Mouse (Mus musculus): ENCODE measurements around the gene Rccd1.

Rccd1 gene

DNA sequence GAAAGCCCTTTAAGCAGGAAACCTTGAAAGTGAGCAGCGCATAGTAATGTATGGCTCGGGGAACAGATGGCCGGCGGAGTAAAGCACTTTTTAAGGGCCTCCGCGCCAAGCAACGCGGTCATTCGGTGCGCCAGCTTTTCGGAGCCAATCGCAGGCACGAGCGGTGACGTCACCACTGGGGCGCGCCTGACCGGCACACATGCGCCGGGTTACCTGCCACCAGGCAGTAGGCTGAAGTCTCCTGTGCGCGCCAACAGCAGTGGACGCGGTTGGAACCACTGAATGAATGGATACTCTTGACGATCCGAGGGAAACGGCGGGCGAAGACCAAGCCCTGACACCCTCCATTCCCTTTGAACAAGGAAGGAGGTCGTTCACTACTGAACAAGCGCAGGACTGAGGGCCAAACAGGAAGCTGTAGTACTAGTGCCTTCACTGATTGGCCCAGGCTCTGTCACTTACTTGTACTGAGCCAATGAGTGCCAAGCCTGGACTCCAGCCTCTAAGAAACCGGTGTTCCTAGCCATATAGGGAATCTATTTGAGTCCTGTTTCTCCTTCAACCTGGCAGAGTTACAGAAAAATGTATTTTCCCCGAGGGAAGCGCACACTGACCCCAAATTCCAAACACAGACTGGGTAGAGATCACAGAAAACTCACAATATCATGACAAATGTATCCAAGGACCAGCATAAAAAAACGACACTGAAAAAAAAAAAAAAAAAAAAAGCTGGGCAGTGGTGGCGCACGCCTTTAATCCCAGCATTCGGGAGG is at the start of gene Rccd1:
Gene Rccd1, minus strand, starts transcription at position 412 of the 773 bp plus-strand sequence.
- peak; percentile 93 to 96 for DNase-seq

DNA sequence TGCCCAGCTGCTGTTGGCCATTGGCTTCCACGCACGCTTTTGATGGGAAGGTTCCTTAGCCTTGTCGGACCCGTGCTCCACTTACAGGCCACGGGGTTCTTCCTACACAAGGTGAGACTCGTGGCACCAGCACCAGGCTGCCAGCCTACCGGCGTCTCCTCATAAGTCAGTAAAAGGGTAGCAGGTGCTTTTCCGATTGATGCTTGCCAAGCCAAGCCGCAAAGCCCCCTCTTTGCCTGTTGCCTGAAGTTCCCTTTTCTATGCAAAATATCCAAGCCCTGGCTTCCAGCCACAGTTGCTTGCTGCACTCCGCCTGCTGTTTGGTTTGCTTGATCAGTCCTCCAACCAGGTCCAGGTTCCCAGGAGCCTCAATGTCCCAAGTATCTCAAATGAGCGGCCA is 49.6 kb upstream of the Rccd1 start:
- no peak for DNase-seq

DNA sequence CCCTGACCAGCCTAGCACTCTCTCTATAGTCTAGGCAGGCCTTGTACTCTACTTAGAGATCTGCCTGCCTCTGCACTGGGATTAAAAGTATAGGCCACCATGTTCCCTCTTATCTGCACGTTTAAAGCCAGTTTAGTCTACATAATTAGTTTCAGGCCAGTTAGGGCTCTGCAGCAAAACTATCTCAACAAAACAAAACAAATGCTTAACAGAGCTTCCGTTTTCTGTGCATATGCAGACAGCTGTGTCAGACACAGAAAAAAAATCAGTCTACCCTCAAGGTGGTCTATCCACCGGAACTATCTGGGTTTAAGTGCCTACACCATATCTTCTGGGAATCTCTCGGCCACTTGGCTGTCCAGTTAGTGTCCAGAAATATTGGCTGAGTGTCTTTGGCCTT is 49.1 kb upstream of the Rccd1 start:
- no peak for DNase-seq

DNA sequence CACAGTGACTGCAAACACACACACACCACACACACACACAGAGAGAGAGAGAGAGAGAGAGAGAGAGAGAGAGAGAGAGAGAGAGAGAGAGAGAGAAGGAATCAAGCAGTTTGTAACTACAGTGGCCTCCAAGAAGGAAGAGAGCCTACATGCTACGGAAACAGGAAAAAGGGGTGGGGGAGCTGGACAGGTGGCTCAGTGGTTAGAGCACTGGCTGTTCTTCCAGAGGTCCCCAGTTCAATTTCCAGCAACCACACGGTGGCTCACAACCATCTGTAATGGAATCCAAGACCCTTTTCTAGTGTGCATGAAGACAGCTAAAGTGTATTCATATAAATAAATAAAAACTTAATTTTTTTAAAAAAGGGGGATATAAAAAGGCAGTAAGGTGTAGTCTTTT is 48.4 kb upstream of the Rccd1 start:
- no peak for DNase-seq

DNA sequence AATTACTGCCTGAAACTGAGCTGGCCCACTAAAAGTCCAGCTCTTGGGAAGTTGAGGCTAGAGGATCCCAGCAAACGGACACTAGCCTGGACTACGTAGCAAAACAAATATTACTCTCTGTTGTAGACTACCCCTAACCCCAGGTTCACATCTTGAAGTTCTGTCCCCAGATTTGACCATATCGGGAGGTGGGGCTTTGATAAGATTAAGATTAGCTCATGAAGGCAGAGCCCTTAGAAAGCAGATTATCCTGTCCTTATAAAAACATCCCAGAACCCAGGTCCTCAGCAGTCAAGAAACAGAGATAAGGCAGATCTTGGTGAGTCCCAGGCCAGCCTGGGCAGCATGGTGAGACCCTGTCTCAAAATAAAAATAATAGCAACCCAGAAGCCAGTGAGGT is 47.9 kb upstream of the Rccd1 start:
- DNase-seq = no peak

- peak; percentile 52 to 59 for DNase-seq
Observed at GRCm38 (mm10) chr7:80371041-80371751, 46.9 kb upstream of the Rccd1 start, which contains the start of gene Man2a2. Gene Man2a2 (minus strand): TSS chr7:80371375.

DNA sequence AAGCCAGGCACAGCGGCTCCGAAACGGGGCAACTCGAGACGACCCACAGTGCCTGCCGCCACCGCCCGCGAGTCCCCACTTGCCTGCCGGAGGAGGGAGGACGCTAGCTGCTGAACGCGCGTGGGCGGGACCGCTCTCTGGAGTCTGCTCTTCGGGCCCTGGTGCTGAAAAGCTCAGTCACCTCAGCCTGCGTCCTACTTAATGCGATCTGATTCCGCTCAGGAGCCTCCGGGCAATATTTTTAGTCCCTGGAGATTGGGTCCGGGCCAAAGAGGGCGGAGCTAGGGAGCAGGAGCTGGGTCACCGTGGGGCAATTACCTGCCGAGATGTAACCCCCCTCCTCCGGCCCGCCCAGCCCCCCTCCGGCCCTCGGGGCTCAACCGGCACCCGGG is 46.4 kb upstream of the Rccd1 start:
- DNase-seq = peak; percentile 80 to 82

GRCm38 (mm10) chr7:80369967-80370431 is 45.7 kb upstream of the Rccd1 start:
- no peak for DNase-seq

DNA sequence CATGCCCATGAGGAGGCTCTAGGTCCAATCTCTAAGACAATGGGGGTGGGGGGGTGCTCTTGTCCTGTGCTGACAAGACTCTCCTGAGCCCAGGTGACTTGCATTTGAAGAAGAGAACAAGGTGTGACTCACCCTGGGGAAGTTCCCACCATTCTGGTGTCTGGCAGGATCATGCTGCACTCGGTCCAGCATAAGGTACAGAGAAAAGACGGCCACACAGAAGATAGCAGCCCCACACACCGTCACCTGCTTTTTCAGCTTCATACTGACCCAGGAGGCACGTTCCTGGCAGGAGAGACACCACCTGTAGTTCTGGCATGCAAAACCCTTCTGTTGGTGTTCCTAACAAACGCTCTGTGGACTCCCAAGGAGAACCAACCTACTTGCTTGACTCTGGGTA is 45.2 kb upstream of the Rccd1 start:
- DNase-seq = no peak

GRCm38 (mm10) chr7:80368635-80369421 is 44.6 kb upstream of the Rccd1 start:
- no peak for DNase-seq

GRCm38 (mm10) chr7:80368009-80368408 is 43.8 kb upstream of the Rccd1 start:
- DNase-seq = no peak

DNA sequence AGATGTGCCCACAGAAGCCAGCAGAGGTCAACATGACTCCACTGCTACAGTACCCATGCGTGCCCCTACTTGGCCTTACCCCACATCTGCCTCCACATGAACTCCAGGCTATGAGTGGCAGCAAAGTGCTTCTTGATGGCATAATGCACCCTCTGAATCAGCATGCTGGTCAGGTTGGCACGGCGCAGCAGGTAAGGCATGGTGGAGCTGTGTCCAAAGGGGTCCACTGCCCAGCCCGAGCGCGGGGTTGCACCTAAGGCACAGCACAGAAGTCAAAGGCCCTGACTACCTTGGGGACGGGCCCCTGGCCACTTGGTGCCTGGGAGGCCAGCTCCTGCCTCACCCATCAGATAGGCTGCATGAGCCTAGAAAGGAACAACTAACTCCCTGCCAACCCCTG is 43.0 kb upstream of the Rccd1 start:
- DNase-seq = no peak

- no peak for DNase-seq
Observed at GRCm38 (mm10) chr7:80365759-80366158, 41.5 kb upstream of the Rccd1 start.

GRCm38 (mm10) chr7:80360435-80360834 is 36.2 kb upstream of the Rccd1 start:
- DNase-seq = no peak

- no peak for DNase-seq
Observed at GRCm38 (mm10) chr7:80358039-80358438, 33.8 kb upstream of the Rccd1 start.

- no peak for DNase-seq
Observed at GRCm38 (mm10) chr7:80357156-80357555, 32.9 kb upstream of the Rccd1 start.

GRCm38 (mm10) chr7:80356351-80356750 is 32.1 kb upstream of the Rccd1 start:
- no peak for DNase-seq

GRCm38 (mm10) chr7:80352920-80353319 is 28.7 kb upstream of the Rccd1 start:
- DNase-seq = no peak

DNA sequence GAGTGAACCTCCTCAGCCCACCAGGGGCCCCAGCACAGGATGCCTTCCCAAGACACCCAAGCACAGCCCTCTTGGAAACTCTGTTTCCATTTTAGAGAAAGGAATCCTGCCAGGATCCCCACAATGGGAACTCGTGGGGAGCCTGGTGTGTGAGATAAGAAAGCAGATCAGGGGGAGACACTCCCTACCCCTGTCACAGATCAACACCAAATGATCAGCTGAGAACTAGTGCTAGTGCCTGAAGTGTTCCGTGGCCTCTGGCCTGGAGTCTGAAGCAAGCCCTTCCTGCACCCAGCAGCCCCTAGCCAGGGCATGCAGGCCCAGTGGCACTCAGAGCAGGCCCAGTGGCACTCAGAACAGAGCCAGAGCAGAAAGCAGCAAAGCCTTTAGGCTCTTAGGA is 26.6 kb upstream of the Rccd1 start:
- no peak for DNase-seq

GRCm38 (mm10) chr7:80347670-80348586 is 23.7 kb upstream of the Rccd1 start:
- DNase-seq = no peak

- no peak for DNase-seq
Observed at GRCm38 (mm10) chr7:80346830-80347229, 22.6 kb upstream of the Rccd1 start.

DNA sequence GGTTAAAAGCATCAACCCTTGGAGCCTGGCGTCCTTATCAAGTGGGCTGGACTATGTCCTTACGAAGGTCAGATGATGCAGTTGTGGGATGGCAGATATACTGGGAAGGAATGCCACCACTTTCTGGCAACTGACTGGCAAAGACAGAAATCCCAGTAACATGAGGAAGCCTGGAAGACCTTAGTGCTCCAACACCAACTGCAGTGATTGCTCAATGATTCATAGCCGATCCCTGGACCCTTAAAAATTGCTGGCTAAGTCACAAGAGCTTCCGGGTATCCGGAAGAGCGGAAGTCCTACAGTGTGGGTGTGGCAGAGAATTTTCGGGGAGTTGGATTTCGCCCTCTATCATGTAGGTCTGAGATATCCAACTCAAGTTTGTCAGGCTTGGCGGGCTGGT is 21.9 kb upstream of the Rccd1 start:
- no peak for DNase-seq
